Mouse (Mus musculus): ENCODE data around the gene Klrk1. TPM values are rescaled to one million over a fixed set of nuclear protein-coding genes. Genes with fewer than 3 reads are reported as not detected.

Gene Klrk1
- 4.9 TPM for polyA plus RNA-seq (2014; fragmentation: Illumina TruSeq; extraction: RNeasy Lipid Tissue Mini Kit (QIAGEN cat#74804))

DNA sequence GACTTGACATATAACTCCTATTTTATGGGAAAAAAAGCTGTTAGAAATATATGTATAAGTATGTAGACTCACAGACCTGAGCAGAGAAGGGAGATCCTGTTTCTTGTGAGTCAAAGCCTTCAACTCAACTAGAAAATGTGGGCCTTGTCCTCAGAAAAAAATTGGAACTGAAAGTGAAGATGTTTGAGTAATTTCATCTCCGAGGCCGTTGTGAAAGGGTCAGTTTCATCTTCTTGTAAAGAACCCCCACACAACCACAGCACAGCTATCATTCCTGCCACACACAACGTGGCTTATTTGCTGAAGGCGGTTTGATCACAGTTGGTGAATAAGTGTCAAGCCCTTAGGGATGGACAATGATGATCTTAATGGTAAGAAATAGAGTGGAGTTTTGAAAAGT is at the start of gene Klrk1:
Klrk1 (minus strand) TSS at position 130 of the 400 bp plus-strand sequence.

DNA sequence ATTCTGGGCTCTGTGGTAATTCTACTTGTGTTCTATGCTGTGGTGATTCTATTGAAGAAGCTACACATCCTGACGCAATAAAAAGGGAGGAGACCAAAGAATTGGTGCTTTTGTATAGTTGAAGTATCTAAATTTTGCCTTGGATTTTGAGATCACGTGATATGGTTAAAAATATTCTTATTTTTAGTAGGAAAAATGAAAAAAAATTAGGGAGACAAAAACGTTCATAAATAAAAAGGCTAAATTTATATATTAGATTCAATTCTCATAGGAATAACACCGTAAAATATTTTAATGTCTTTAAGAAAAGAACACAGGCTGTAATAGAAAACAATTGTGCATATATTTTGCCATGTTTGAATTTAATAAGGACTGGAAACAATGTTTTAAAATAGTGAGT is 36.9 kb upstream of the Klrk1 start, which contains the start of gene Klrc2:
Klrc2 (minus strand) TSS at position 101 of the 400 bp plus-strand sequence.

DNA sequence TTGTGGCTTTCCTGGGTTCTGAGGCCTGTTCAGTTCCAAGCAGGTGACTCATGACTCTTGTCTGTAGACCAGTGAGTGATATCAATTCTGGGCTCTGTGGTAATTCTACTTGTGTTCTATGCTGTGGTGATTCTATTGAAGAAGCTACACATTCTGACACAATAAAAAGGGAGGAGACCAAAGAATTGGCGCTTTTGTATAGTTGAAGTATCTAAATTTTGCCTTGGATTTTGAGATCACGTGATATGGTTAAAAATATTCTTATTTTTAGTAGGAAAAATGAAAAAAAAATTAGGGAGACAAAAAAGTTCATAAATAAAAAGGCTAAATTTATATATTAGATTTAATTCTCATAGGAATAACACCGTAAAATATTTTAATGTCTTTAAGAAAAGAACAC is 19.6 kb upstream of the Klrk1 start, which contains the start of gene Klrc3:
Klrc3 (minus strand) TSS at position 101 of the 400 bp plus-strand sequence.

DNA sequence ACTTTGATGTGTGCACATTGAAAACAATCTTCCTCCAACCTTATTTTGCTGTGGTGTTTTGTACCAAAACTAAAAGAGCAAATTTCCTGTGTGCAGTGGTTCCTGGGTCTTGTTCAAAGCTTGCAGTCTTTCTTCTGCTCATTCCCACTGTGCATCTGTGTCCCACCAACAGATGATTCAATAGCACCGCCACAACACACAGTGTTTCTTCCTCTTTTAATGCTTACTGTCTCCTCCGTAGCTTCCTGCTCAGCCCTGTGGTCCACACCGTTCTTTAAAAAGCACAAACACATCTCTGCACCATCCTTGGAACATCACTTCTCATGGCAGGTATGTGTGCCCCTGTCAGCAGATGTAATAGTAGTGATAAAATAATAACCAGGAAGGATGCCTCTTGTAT is 32.2 kb downstream of the Klrk1 start, which contains the start of gene Klrd1:
Klrd1 (plus strand) TSS at position 275 of the 400 bp plus-strand sequence.

DNA sequence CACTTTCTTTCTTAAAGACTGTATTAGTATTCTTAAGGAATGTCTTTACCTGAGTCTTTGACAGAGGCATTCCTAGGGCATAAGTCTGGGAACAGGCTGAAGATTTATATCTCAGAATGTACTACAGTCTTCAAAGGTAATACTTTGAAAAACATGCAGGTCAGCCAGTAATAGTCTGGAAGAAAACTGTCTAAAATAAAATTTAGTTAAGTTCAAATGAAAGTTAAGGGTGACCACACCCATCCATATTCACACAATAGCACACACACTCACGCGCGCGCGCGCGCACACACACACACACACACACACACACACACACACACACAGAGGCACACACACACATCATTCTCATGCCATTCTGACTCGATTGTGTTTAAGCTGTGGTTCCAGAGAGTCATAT is 46.1 kb downstream of the Klrk1 start, which contains the start of gene Klre1:
Klre1 (plus strand) TSS at position 301 of the 400 bp plus-strand sequence.

Other genes with a start within 250 kb of the Klrk1 start
- not detected for gene Clec12b, start 238.0 kb downstream of the Klrk1 start, polyA plus RNA-seq (2014; fragmentation: Illumina TruSeq; extraction: RNeasy Lipid Tissue Mini Kit (QIAGEN cat#74804))
- gene Clec1b, start 226.6 kb downstream of the Klrk1 start, polyA plus RNA-seq (2014; fragmentation: Illumina TruSeq; extraction: RNeasy Lipid Tissue Mini Kit (QIAGEN cat#74804)), result 4.0 TPM
- gene Clec9a, start 215.0 kb downstream of the Klrk1 start, polyA plus RNA-seq (2014; fragmentation: Illumina TruSeq; extraction: RNeasy Lipid Tissue Mini Kit (QIAGEN cat#74804)), result 2.3 TPM
- gene Clec1a, start 171.9 kb downstream of the Klrk1 start, polyA plus RNA-seq (2014; fragmentation: Illumina TruSeq; extraction: RNeasy Lipid Tissue Mini Kit (QIAGEN cat#74804)), result 52.7 TPM
- gene Olr1, start 116.7 kb downstream of the Klrk1 start, polyA plus RNA-seq (2014; fragmentation: Illumina TruSeq; extraction: RNeasy Lipid Tissue Mini Kit (QIAGEN cat#74804)), result 0.48 TPM
- not detected for gene Tmem52b, start 111.3 kb downstream of the Klrk1 start, polyA plus RNA-seq (2014; fragmentation: Illumina TruSeq; extraction: RNeasy Lipid Tissue Mini Kit (QIAGEN cat#74804))
- 40.3 TPM for gene Gabarapl1, start 90.7 kb downstream of the Klrk1 start, polyA plus RNA-seq (2014; fragmentation: Illumina TruSeq; extraction: RNeasy Lipid Tissue Mini Kit (QIAGEN cat#74804))
- 1.0 TPM for gene Klre1, start 46.0 kb downstream of the Klrk1 start, polyA plus RNA-seq (2014; fragmentation: Illumina TruSeq; extraction: RNeasy Lipid Tissue Mini Kit (QIAGEN cat#74804))
- 5.4 TPM for gene Klrd1, start 32.1 kb downstream of the Klrk1 start, polyA plus RNA-seq (2014; fragmentation: Illumina TruSeq; extraction: RNeasy Lipid Tissue Mini Kit (QIAGEN cat#74804))
- gene Klrc3, start 19.5 kb upstream of the Klrk1 start, polyA plus RNA-seq (2014; fragmentation: Illumina TruSeq; extraction: RNeasy Lipid Tissue Mini Kit (QIAGEN cat#74804)), result not detected
- gene Klrc2, start 36.8 kb upstream of the Klrk1 start, polyA plus RNA-seq (2014; fragmentation: Illumina TruSeq; extraction: RNeasy Lipid Tissue Mini Kit (QIAGEN cat#74804)), result 0.37 TPM
- 0.43 TPM for gene Klrc1, start 55.1 kb upstream of the Klrk1 start, polyA plus RNA-seq (2014; fragmentation: Illumina TruSeq; extraction: RNeasy Lipid Tissue Mini Kit (QIAGEN cat#74804))
- gene Klri1, start 93.3 kb upstream of the Klrk1 start, polyA plus RNA-seq (2014; fragmentation: Illumina TruSeq; extraction: RNeasy Lipid Tissue Mini Kit (QIAGEN cat#74804)), result 1.1 TPM
- gene Klri2, start 116.6 kb upstream of the Klrk1 start, polyA plus RNA-seq (2014; fragmentation: Illumina TruSeq; extraction: RNeasy Lipid Tissue Mini Kit (QIAGEN cat#74804)), result 0.48 TPM
- not detected for gene Gm156, start 160.4 kb upstream of the Klrk1 start, polyA plus RNA-seq (2014; fragmentation: Illumina TruSeq; extraction: RNeasy Lipid Tissue Mini Kit (QIAGEN cat#74804))
- gene Gm17631, start 238.8 kb upstream of the Klrk1 start, polyA plus RNA-seq (2014; fragmentation: Illumina TruSeq; extraction: RNeasy Lipid Tissue Mini Kit (QIAGEN cat#74804)), result not detected